23 mouse cellular contexts compared by ENCODE assay signal in genomic region chr9:61941054-61941453, GRCm38 (mm10). TPM values are rescaled to one million over a fixed set of nuclear protein-coding genes. Genes with fewer than 3 reads are reported as not detected.
DNase-seq lines count a peak whose midpoint lies in the region; ATAC-seq and TF ChIP-seq lines count a peak whose summit lies in the region.
"Had no signal": no experiment of that assay in that cellular context is flagged by ENCODE, and none has a peak within 500 bp of the region (broad histone marks: within the 10 kb centered on the region; RNA-seq: fewer than 3 reads in every experiment).

No protein-coding gene starts in this region.

- peak overlapping the region; percentile 54 for H3K27ac ChIP-seq in heart, embryonic 11.5 days (ENCODE audit: low read depth, low read length)
- peak overlapping the region; percentile 65 for H3K27ac ChIP-seq in heart, embryonic 16.5 days (ENCODE audit: low read length)
- peak overlapping the region; percentile 27; the same call in 1 of the 2 replicates for H3K27ac ChIP-seq in MEL (ENCODE audit: control insufficient read depth, low read depth, low read length)
- H3K27ac ChIP-seq: hindbrain, embryonic 14.5 days; limb, embryonic 10.5 days; limb, embryonic 15.5 days had no signal

- H3K36me3 ChIP-seq in heart, embryonic 11.5 days (ENCODE audit: control insufficient read depth, insufficient read depth, low read length) = peaks cover 14% of the 10 kb centered on the region
- H3K36me3 ChIP-seq in heart, embryonic 16.5 days (ENCODE audit: control insufficient read depth, insufficient read depth) = peaks cover 45% of the 10 kb centered on the region
- H3K36me3 ChIP-seq in MEL (ENCODE audit: control insufficient read depth in 1 of 2, insufficient read depth in 2 of 2, low read length in 2 of 2) = peaks cover 35 to 41% of the 10 kb centered on the region in 2 experiments

- H3K27me3 ChIP-seq in heart, embryonic 11.5 days (ENCODE audit: control insufficient read depth, insufficient read depth, low read length) = no peaks in the 10 kb centered on the region
- no peaks in the 10 kb centered on the region for H3K27me3 ChIP-seq in heart, embryonic 16.5 days (ENCODE audit: control insufficient read depth, insufficient read depth, low read length)
- H3K27me3 ChIP-seq in MEL (ENCODE audit: control insufficient read depth in 1 of 2, insufficient read depth in 2 of 2, low read length in 2 of 2) = no peaks in the 10 kb centered on the region
- H3K27me3 ChIP-seq: limb, embryonic 15.5 days had no signal

- WGBS in heart, embryonic 11.5 days (ENCODE audit: insufficient replicate concordance) = 30% methylated on average over 3 of the region's 3 CpGs
- WGBS in heart, embryonic 16.5 days = 36% methylated on average over 3 of the region's 3 CpGs

- no peak for TF ChIP-seq CTCF in MEL (IDR thresholded peaks at IDR 0.05 in 2 of 3, conservative IDR thresholded peaks at IDR 0.05 in 1 of 3; ENCODE audit: control insufficient read depth in 1 of 3, insufficient read depth in 1 of 3, low read depth in 2 of 3, low read length in 3 of 3, poor library complexity in 1 of 3, severe bottlenecking in 1 of 3)

- DNase-seq in heart, postnatal 14 days = no peak
- DNase-seq in heart, postnatal 25 days (ENCODE audit: low spot score) = no peak
- DNase-seq in MEL (ENCODE audit: low read depth, low spot score) = peak; percentile 50
- DNase-seq in urinary bladder, postnatal 25 days (ENCODE audit: low spot score) = no peak
- DNase-seq: adrenal gland, adult 8-10 months; cerebellum, adult 8-10 months; cerebellum, postnatal 25 days; gastrocnemius, postnatal 25 days; kidney, adult 9 months; kidney, postnatal 14 days; layer of hippocampus, adult 9-11 months; lung, postnatal 36 days; midbrain, embryonic 14.5 days had no signal

- TF ChIP-seq RAD21 in MEL (IDR thresholded peaks at IDR 0.05; ENCODE audit: low read depth, low read length) = no peak

- H3K79me2 ChIP-seq in MEL (ENCODE audit: control insufficient read depth, insufficient read depth, low read length, poor library complexity) = peaks cover 9% of the 10 kb centered on the region

- peaks cover 15% of the 10 kb centered on the region; the same call in 1 of the 2 replicates for H3K4me1 ChIP-seq in heart, embryonic 11.5 days (ENCODE audit: control insufficient read depth, insufficient read depth, low read length)
- peaks cover 9% of the 10 kb centered on the region for H3K4me1 ChIP-seq in heart, embryonic 16.5 days (ENCODE audit: control insufficient read depth, insufficient read depth, low read length)
- H3K4me1 ChIP-seq in MEL (ENCODE audit: control insufficient read depth in 1 of 2, insufficient read depth in 2 of 2, low read length in 2 of 2) = peaks cover 12 to 19% of the 10 kb centered on the region in 2 experiments

- TF ChIP-seq POLR2A in MEL (IDR thresholded peaks at IDR 0.05; ENCODE audit: control insufficient read depth in 1 of 2, insufficient read depth in 1 of 2, low read depth in 1 of 2, low read length in 2 of 2, poor library complexity in 1 of 2) = no peak

- TF ChIP-seq EP300 in MEL (IDR thresholded peaks at IDR 0.05; ENCODE audit: low read depth in 1 of 2, low read length in 2 of 2) = peak; percentile 75 to 90; a peak in 3 of 4 replicates

- H3K4me2 ChIP-seq in heart, embryonic 11.5 days = peak overlapping the region; percentile 29
- H3K4me2 ChIP-seq in heart, embryonic 16.5 days (ENCODE audit: low read depth, low read length) = peak overlapping the region; percentile 4; the same call in 1 of the 2 replicates
- H3K4me2 ChIP-seq: hindbrain, embryonic 14.5 days; limb, embryonic 15.5 days had no signal

- intact Hi-C loops in heart, postnatal 14 days (cut with DNase I) = no loop called here
- intact Hi-C loops in heart, postnatal 25 days (cut with DNase I) = no loop called here

- no peaks in the 10 kb centered on the region for H3K9me3 ChIP-seq in heart, embryonic 11.5 days (replicated peaks; ENCODE audit: control insufficient read depth, low read length)
- no peaks in the 10 kb centered on the region for H3K9me3 ChIP-seq in heart, embryonic 16.5 days (replicated peaks; ENCODE audit: control insufficient read depth, low read length)
- no peaks in the 10 kb centered on the region for H3K9me3 ChIP-seq in MEL (replicated peaks; ENCODE audit: insufficient read depth, low read length)
- H3K9me3 ChIP-seq: limb, embryonic 10.5 days; limb, embryonic 15.5 days; megakaryocyte, embryonic 14.5 days had no signal

- no peak for ATAC-seq in heart, embryonic 11.5 days (replicated peaks; ENCODE audit: insufficient number of reproducible peaks, low FRiP score, low TSS enrichment)
- 0 out of 2 replicates have a peak, but pooled peaks have one; percentile 28 for ATAC-seq in heart, embryonic 16.5 days (replicated peaks; ENCODE audit: extremely low read depth, insufficient read depth, low FRiP score)
- ATAC-seq in megakaryocyte progenitor cell, adult 5-6 weeks (replicated peaks; ENCODE audit: poor library complexity) = peak; percentile 66
- ATAC-seq: CD4-positive, CD25-positive, alpha-beta regulatory T cell, adult 4 months; forebrain, embryonic 14.5 days; intestine, postnatal 0 days had no signal

- H3K9ac ChIP-seq in heart, embryonic 11.5 days (ENCODE audit: low read depth, low read length) = no peak overlapping the region
- H3K9ac ChIP-seq in heart, embryonic 16.5 days (ENCODE audit: low read length) = 0 out of 2 replicates have a peak overlapping the region, but pooled peaks have one; percentile 6
- H3K9ac ChIP-seq in MEL (ENCODE audit: control insufficient read depth, low read depth, low read length, poor library complexity, severe bottlenecking) = no peak overlapping the region
- H3K9ac ChIP-seq: hindbrain, embryonic 14.5 days; limb, embryonic 15.5 days had no signal

- H3K4me3 ChIP-seq in heart, embryonic 11.5 days (ENCODE audit: low read depth, low read length) = no peak overlapping the region
- H3K4me3 ChIP-seq in heart, embryonic 16.5 days (ENCODE audit: low read length) = no peak overlapping the region
- no peak overlapping the region for H3K4me3 ChIP-seq in MEL (ENCODE audit: control insufficient read depth in 1 of 2, insufficient read depth in 1 of 2, low read depth in 2 of 2, low read length in 2 of 2)
- H3K4me3 ChIP-seq: limb, embryonic 10.5 days; limb, embryonic 15.5 days; megakaryocyte, embryonic 14.5 days had no signal

TF ChIP-seq in MEL, 35 proteins besides CTCF, POLR2A, EP300 and RAD21 (continues in another document):
- no peak for TF ChIP-seq NRF1 (IDR thresholded peaks at IDR 0.05; ENCODE audit: insufficient read depth, low read depth, low read length, poor library complexity, severe bottlenecking)
- TF ChIP-seq MEF2A (IDR thresholded peaks at IDR 0.05; ENCODE audit: extremely low read depth, insufficient replicate concordance, low read depth, low read length, poor library complexity, severe bottlenecking) = peak; percentile 96; the same call in 1 of the 2 replicates
- 0 out of 2 replicates have a peak, but pooled peaks have one; percentile 53 for TF ChIP-seq MXI1 (IDR thresholded peaks at IDR 0.05; ENCODE audit: low read depth, low read length)
- peak; percentile 66; the same call in 1 of the 2 replicates for TF ChIP-seq MYB (IDR thresholded peaks at IDR 0.05; ENCODE audit: low read depth, low read length)
- TF ChIP-seq CHD2 (IDR thresholded peaks at IDR 0.05; ENCODE audit: low read length) = no peak
- TF ChIP-seq GABPA (IDR thresholded peaks at IDR 0.05; ENCODE audit: low read depth, low read length) = no peak
- TF ChIP-seq NELFE (IDR thresholded peaks at IDR 0.05; ENCODE audit: low read depth, low read length) = no peak
- TF ChIP-seq RCOR1 (IDR thresholded peaks at IDR 0.05; ENCODE audit: low read depth, low read length) = peak; percentile 92
- no peak for TF ChIP-seq USF2 (IDR thresholded peaks at IDR 0.05; ENCODE audit: borderline replicate concordance in 1 of 2, insufficient read depth in 1 of 2, low read depth in 1 of 2, low read length in 2 of 2)
- peak; percentile 38; the same call in 1 of the 2 replicates for TF ChIP-seq MAFK (IDR thresholded peaks at IDR 0.05; ENCODE audit: borderline replicate concordance, low read depth, low read length)
- 0 out of 2 replicates have a peak, but pooled peaks have one; percentile 26 for TF ChIP-seq MYC (IDR thresholded peaks at IDR 0.05; ENCODE audit: low read depth, low read length)
- TF ChIP-seq CHD1 (IDR thresholded peaks at IDR 0.05; ENCODE audit: low read depth, low read length) = no peak
- TF ChIP-seq KAT2A (conservative IDR thresholded peaks at IDR 0.05; ENCODE audit: low read depth, low read length) = no peak
- TF ChIP-seq SMC3 (IDR thresholded peaks at IDR 0.05; ENCODE audit: low read depth, low read length) = no peak
- TF ChIP-seq BHLHE40 (IDR thresholded peaks at IDR 0.05; ENCODE audit: borderline replicate concordance, low read depth, low read length) = 0 out of 2 replicates have a peak, but pooled peaks have one; percentile 36
- TF ChIP-seq SIN3A (IDR thresholded peaks at IDR 0.05; ENCODE audit: low read length) = peak; percentile 82
- TF ChIP-seq ETS1 (IDR thresholded peaks at IDR 0.05; ENCODE audit: low read depth, low read length) = peak; percentile 97
- TF ChIP-seq POLR2AphosphoS5 (IDR thresholded peaks at IDR 0.05; ENCODE audit: borderline replicate concordance, low read depth, low read length) = no peak

RNA-seq across cellular contexts. Expression of gene Kif23, which starts 5.5 kb away (rescaled TPM):
- 92.5 and 103 TPM in 2 replicates for polyA plus RNA-seq in heart, embryonic 11.5 days (2014; fragmentation: Nextera tagmentation; extraction: Ambion mirVana)
- 10 to 100 TPM in 1 of 2 experiments, 1 to 10 TPM in 1; 10.0 to 12.2 TPM for total RNA-seq in heart, postnatal 14 days (2021)
- polyA plus RNA-seq in heart, embryonic 16.5 days (2015; fragmentation: Nextera tagmentation; extraction: Ambion mirVana) = 77.8 and 84.0 TPM in 2 replicates
- 1 to 10 TPM; 3.5 to 3.7 TPM for total RNA-seq in heart, postnatal 25 days (2021)
- 37.5 and 54.3 TPM in 2 replicates for total RNA-seq in MEL (2012; rRNA removed)
- polyA plus RNA-seq in MEL (2012; ENCODE audit: insufficient read depth in 1 of 2, insufficient read length in 2 of 2, low read depth in 1 of 2, low replicate concordance in 2 of 2, missing spikeins in 1 of 2) = 100 to 1,000 TPM in 1 of 2 experiments, not detected in 1; 100 TPM
- total RNA-seq in megakaryocyte progenitor cell, adult 5-6 weeks (2015) = 106 and 127 TPM in 2 replicates
- 170 and 190 TPM in 2 replicates for total RNA-seq in megakaryocyte progenitor cell, adult 5-6 weeks (2017)

RNA-seq across cellular contexts. Expression of gene Rplp1, which starts 26.7 kb away (rescaled TPM):
- 963 and 1,096 TPM in 2 replicates for polyA plus RNA-seq in heart, embryonic 11.5 days (2014; fragmentation: Nextera tagmentation; extraction: Ambion mirVana)
- 1,000 to 10,000 TPM; 1,416 to 1,506 TPM for total RNA-seq in heart, postnatal 14 days (2021)
- 895 and 907 TPM in 2 replicates for polyA plus RNA-seq in heart, embryonic 16.5 days (2015; fragmentation: Nextera tagmentation; extraction: Ambion mirVana)
- 1,000 to 10,000 TPM; 1,445 to 1,467 TPM for total RNA-seq in heart, postnatal 25 days (2021)
- 13,843 and 15,045 TPM in 2 replicates for total RNA-seq in MEL (2012; rRNA removed)
- polyA plus RNA-seq in MEL (2012; ENCODE audit: insufficient read depth in 1 of 2, insufficient read length in 2 of 2, low read depth in 1 of 2, low replicate concordance in 2 of 2, missing spikeins in 1 of 2) = 1,000 to 10,000 TPM in 1 of 2 experiments, not detected in 1; 9,058 TPM
- total RNA-seq in megakaryocyte progenitor cell, adult 5-6 weeks (2015) = 3,301 and 3,503 TPM in 2 replicates
- 5,104 and 5,789 TPM in 2 replicates for total RNA-seq in megakaryocyte progenitor cell, adult 5-6 weeks (2017)
